Mouse (Mus musculus) neural tube, embryonic 12.5 days (tissue): ENCODE data around the gene Gm906. TPM values are rescaled to one million over a fixed set of nuclear protein-coding genes. Genes with fewer than 3 reads are reported as not detected.
"Not testable (repeated sequence)": the region's sequence is repeated elsewhere in the genome, so short reads cannot be mapped to it uniquely, and the experiment has no call there.

ENCODE experiments used
- ATAC-seq: fragments of 200-750 bp; cut with Nextera tagmentation; 2 replicates; pipeline ENCODE4 v1.8.0; 2017; ENCODE audit warnings: low read depth, mild to moderate bottlenecking, moderate TSS enrichment, moderate library complexity; ENCODE audit not compliant: low FRiP score
- H3K27ac ChIP-seq: fragments of 300-500 bp; sonication (generic); 2 replicates; pipeline ENCODE4 v1.5.1; 2016
- H3K27me3 ChIP-seq: fragments of 300-500 bp; sonication (generic); replicated peaks from 2 replicates; pipeline ENCODE4 v1.6.1; 2016; ENCODE audit warnings: mild to moderate bottlenecking
- H3K36me3 ChIP-seq: fragments of 300-500 bp; sonication (generic); 2 replicates; pipeline ENCODE4 v1.6.1; 2016; ENCODE audit warnings: mild to moderate bottlenecking
- H3K4me1 ChIP-seq: fragments of 300-500 bp; sonication (generic); 2 replicates; pipeline ENCODE4 v1.6.1; 2016
- H3K4me2 ChIP-seq: fragments of 300-500 bp; sonication (generic); replicated peaks from 2 replicates; pipeline ENCODE4 v1.6.1; 2016; ENCODE audit warnings: mild to moderate bottlenecking
- H3K4me3 ChIP-seq: fragments of 300-500 bp; sonication (generic); 2 replicates; pipeline ENCODE4 v1.5.1; 2016
- H3K9ac ChIP-seq: fragments of 300-500 bp; sonication (generic); 2 replicates; pipeline ENCODE4 v1.6.1; 2016; ENCODE audit warnings: mild to moderate bottlenecking
- H3K9me3 ChIP-seq: fragments of 300-500 bp; sonication (generic); 2 replicates; pipeline ENCODE4 v1.6.1; 2016; ENCODE audit warnings: mild to moderate bottlenecking
- WGBS: fragments of 180-500 bp; shearing (Covaris S2); methylation state at CpG from one replicate; pipeline ENCODE4 v1.1.7; 2016; 5-methylcytosine and 5-hydroxymethylcytosine counted together
- microRNA-seq: library from miRNA; unstranded; fragments of <30 nt; microRNA quantifications from one replicate; pipeline ENCODE4, GENCODE M21; 2017
- polyA plus RNA-seq: library from polyadenylated mRNA; unstranded; fragments of >200 nt; fragmentation: Nextera tagmentation; extraction: Ambion mirVana; gene quantifications from 2 replicates; pipeline ENCODE4 v1.2.1, GENCODE M21; 2016

The Gm906 gene
- not detected in 2 replicates for polyA plus RNA-seq

- H3K4me3 ChIP-seq, H3K9me3 ChIP-seq, H3K4me2 ChIP-seq, H3K36me3 ChIP-seq, ATAC-seq, H3K27me3 ChIP-seq, H3K4me1 ChIP-seq, H3K9ac ChIP-seq, H3K27ac ChIP-seq: not testable (repeated sequence)
- WGBS, result 77% methylated on average over 3 of the region's 3 CpGs
These were observed at the start of gene Gm906 for GRCm38 (mm10) chr13:50250208-50250607. Gene Gm906 (minus strand): TSS chr13:50250308.

GRCm38 (mm10) chr13:50283308-50283707 lies 33.2 kb upstream of the Gm906 start:
- H3K36me3 ChIP-seq, ATAC-seq, H3K9me3 ChIP-seq, H3K27ac ChIP-seq, H3K27me3 ChIP-seq, H3K4me1 ChIP-seq, H3K4me3 ChIP-seq, H3K4me2 ChIP-seq, H3K9ac ChIP-seq: not testable (repeated sequence)
- WGBS, result 88% methylated on average over 2 of the region's 4 CpGs

GRCm38 (mm10) chr13:50236487-50236886 lies 13.6 kb downstream of the Gm906 start:
- ATAC-seq, result no peak
- H3K27ac ChIP-seq, result no peak overlapping the region
- WGBS, result 87% methylated on average over 3 of the region's 3 CpGs
- no peak overlapping the region for H3K4me3 ChIP-seq
- no peaks in the 10 kb centered on the region for H3K36me3 ChIP-seq
- H3K4me2 ChIP-seq, result no peak overlapping the region
- H3K4me1 ChIP-seq, result no peaks in the 10 kb centered on the region
- no peaks in the 10 kb centered on the region for H3K27me3 ChIP-seq
- H3K9ac ChIP-seq, result no peak overlapping the region
- H3K9me3 ChIP-seq, result no peaks in the 10 kb centered on the region

- H3K27me3 ChIP-seq, H3K36me3 ChIP-seq, H3K4me2 ChIP-seq, H3K27ac ChIP-seq, H3K4me1 ChIP-seq, H3K9ac ChIP-seq, ATAC-seq, H3K4me3 ChIP-seq, H3K9me3 ChIP-seq: not testable (repeated sequence)
- WGBS, result 2% methylated on average over 1 of the region's 1 CpGs
These were observed 38.3 kb downstream of the Gm906 start for GRCm38 (mm10) chr13:50211842-50212241.

GRCm38 (mm10) chr13:50210191-50210590 lies 39.9 kb downstream of the Gm906 start:
- not testable (repeated sequence) for H3K4me1 ChIP-seq, H3K9ac ChIP-seq, ATAC-seq, H3K27ac ChIP-seq, H3K36me3 ChIP-seq, H3K9me3 ChIP-seq, H3K4me2 ChIP-seq, H3K4me3 ChIP-seq, H3K27me3 ChIP-seq

- not testable (repeated sequence) for H3K4me3 ChIP-seq, H3K27ac ChIP-seq, ATAC-seq, H3K9me3 ChIP-seq, H3K4me2 ChIP-seq, H3K4me1 ChIP-seq, H3K27me3 ChIP-seq, H3K36me3 ChIP-seq, H3K9ac ChIP-seq
- 96% methylated on average over 2 of the region's 2 CpGs for WGBS
These were observed 40.5 kb downstream of the Gm906 start for GRCm38 (mm10) chr13:50209651-50210050.

- Histone ChIP-seq H3K9ac (no peak overlapping the region), H3K4me2 (no peak overlapping the region), H3K4me1 (no peaks in the 10 kb centered on the region), H3K36me3 (no peaks in the 10 kb centered on the region), H3K4me3 (no peak overlapping the region), H3K27ac (no peak overlapping the region), H3K27me3 (no peaks in the 10 kb centered on the region), H3K9me3 (no peaks in the 10 kb centered on the region)
- WGBS, result 89% methylated on average over 12 of the region's 12 CpGs
- no peak for ATAC-seq
These were observed 42.1 kb downstream of the Gm906 start for GRCm38 (mm10) chr13:50207966-50208365.

GRCm38 (mm10) chr13:50196831-50197230 lies 53.3 kb downstream of the Gm906 start:
- H3K9ac ChIP-seq, H3K27me3 ChIP-seq, H3K36me3 ChIP-seq, ATAC-seq, H3K27ac ChIP-seq, H3K4me1 ChIP-seq, H3K4me3 ChIP-seq, H3K9me3 ChIP-seq, H3K4me2 ChIP-seq: not testable (repeated sequence)

Small RNAs within 50 kb of the gene (microRNA-seq; reads per million reads assigned to microRNA genes)
- gene Gm24017, result not detected

Other genes starting within 250 kb of the Gm906 start
- gene Fbxw17, start 167.6 kb upstream of the Gm906 start, polyA plus RNA-seq, result 29.8 and 31.7 TPM in 2 replicates
- gene Gm47429, start 193.6 kb upstream of the Gm906 start, polyA plus RNA-seq, result not detected in 2 replicates
- gene Nutm2, start 217.0 kb upstream of the Gm906 start, polyA plus RNA-seq, result not detected in 2 replicates